Mouse (Mus musculus): ENCODE data around the gene Inpp1. TPM values are rescaled to one million over a fixed set of nuclear protein-coding genes. Genes with fewer than 3 reads are reported as not detected.
A peak's percentile ranks its signal among the peaks of the same experiment; 100 is the strongest.

Inpp1 gene
- polyA plus RNA-seq, 1 experiment, result 6.8 TPM

DNA sequence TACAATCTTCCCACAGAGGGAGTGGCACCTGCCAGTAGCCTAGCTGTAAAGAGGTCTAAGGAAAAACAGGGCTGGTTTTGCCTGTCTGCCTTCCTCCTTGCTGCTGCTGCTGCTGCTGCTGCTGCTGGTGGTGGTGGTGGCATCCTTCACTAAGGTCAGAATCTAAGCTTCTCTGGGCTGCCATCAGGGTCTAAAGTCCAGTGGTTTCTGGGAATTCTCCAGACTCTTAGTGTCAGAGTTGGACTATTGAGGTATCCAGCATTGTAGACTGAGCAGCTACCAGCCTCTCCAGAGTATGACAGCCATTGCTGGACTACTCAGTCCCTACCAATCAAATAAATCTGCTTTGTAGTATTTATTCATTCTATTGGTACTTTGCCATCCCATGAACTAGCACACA lies 24.8 kb downstream of the Inpp1 start:
- Histone ChIP-seq H3K4me3 (ENCODE audit: insufficient read depth, low read depth, low read length) (no peak overlapping the region), H3K36me3 (ENCODE audit: control insufficient read depth, insufficient read depth, low read length) (peaks cover 3% of the 10 kb centered on the region), H3K27me3 (replicated peaks; ENCODE audit: control insufficient read depth, insufficient read depth, low read length) (no peaks in the 10 kb centered on the region), H3K27ac (ENCODE audit: insufficient read depth, low read depth, low read length) (no peak overlapping the region), H3K4me1 (ENCODE audit: control insufficient read depth, insufficient read depth, low read length) (no peaks in the 10 kb centered on the region)
- DNase-seq, result peak; percentile 84
- no peak for TF ChIP-seq CTCF (conservative IDR thresholded peaks at IDR 0.05; ENCODE audit: insufficient read depth, insufficient read length, low read depth, low read length)

DNA sequence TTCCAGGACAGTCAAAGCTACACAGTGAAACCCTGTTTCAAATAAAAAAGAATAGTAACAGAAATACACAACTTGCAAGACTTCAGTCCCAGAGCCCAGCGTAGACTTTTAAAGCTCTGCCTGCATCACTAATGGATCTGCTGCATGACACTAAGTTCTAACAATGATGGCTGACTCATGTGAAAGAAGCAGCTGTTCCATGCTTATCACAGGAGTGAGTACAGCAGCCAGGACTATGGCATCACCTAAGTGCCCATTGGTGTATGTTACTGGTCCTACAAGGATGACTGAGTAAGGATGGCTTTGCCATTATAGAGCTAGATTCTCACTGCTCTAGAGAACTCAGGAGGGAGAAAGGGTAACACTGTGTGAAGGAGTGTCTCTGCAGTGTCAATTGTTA lies 30.2 kb downstream of the Inpp1 start:
- TF ChIP-seq CTCF (conservative IDR thresholded peaks at IDR 0.05; ENCODE audit: insufficient read depth, insufficient read length, low read depth, low read length), result no peak
- no peak for TF ChIP-seq POLR2A (IDR thresholded peaks at IDR 0.05; ENCODE audit: low read depth, low read length)
- Histone ChIP-seq H3K4me3 (ENCODE audit: insufficient read depth, low read depth, low read length) (no peak overlapping the region), H3K27me3 (replicated peaks; ENCODE audit: control insufficient read depth, insufficient read depth, low read length) (no peaks in the 10 kb centered on the region), H3K4me1 (ENCODE audit: control insufficient read depth, insufficient read depth, low read length) (no peaks in the 10 kb centered on the region), H3K36me3 (ENCODE audit: control insufficient read depth, insufficient read depth, low read length) (peaks cover 3% of the 10 kb centered on the region), H3K27ac (ENCODE audit: insufficient read depth, low read depth, low read length) (no peak overlapping the region)
- no peak for DNase-seq
- WGBS, result 96% methylated on average over 1 of the region's 1 CpGs

DNA sequence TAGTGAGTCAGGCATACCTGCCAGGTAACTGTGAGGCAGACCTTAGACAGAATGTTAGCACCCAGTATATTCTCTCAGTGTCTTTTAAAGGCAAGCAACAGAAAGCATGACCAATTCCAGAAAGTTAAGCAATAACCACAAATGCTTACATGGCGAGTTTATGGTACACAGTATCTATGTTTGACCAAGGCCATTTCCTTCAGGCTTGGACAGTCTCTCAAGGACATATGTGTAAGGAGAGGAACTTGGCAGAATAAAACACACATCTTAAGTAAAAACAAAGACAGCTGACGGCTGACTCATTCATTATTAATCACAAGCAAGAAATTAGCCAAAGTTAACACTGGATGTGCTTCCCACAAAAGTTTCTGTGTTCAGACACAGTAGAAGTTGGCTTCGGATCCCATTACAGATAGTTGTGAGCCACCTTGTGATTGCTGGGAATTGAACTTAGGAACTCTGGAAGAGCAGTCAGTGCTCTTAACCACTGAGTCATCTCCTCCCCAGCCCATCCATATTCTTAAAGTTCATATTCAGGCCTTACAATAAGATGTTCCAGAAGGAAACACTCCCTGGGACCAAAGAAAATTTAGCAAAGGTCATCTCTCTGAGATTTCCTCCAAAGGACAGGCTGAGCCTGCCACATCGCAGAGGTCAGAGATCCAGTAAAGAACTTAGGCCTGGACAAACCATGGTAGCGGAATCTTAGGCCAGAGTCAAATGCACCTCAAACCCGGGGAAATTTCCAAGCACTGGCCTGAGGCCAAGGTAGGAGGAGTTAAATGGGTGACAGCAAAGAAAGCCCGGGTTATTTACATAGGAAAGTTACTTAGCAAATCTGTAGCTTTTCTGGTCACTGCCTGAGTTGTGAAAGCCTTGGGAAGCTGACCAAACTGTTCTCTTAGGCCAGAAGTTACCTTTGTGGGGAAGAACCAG lies 52.0 kb downstream of the Inpp1 start:
- DNase-seq, result peak; percentile 21
- Histone ChIP-seq H3K4me1 (ENCODE audit: control insufficient read depth, insufficient read depth, low read length) (no peaks in the 10 kb centered on the region), H3K27ac (ENCODE audit: insufficient read depth, low read depth, low read length) (0 out of 2 replicates have a peak overlapping the region, but pooled peaks have one; percentile 50), H3K4me3 (ENCODE audit: insufficient read depth, low read depth, low read length) (no peak overlapping the region), H3K27me3 (replicated peaks; ENCODE audit: control insufficient read depth, insufficient read depth, low read length) (no peaks in the 10 kb centered on the region), H3K36me3 (ENCODE audit: control insufficient read depth, insufficient read depth, low read length) (no peaks in the 10 kb centered on the region)
- TF ChIP-seq CTCF (conservative IDR thresholded peaks at IDR 0.05; ENCODE audit: insufficient read depth, insufficient read length, low read depth, low read length), result no peak
- TF ChIP-seq POLR2A (IDR thresholded peaks at IDR 0.05; ENCODE audit: low read depth, low read length), result no peak
- WGBS, result 51% methylated on average over 7 of the region's 7 CpGs

DNA sequence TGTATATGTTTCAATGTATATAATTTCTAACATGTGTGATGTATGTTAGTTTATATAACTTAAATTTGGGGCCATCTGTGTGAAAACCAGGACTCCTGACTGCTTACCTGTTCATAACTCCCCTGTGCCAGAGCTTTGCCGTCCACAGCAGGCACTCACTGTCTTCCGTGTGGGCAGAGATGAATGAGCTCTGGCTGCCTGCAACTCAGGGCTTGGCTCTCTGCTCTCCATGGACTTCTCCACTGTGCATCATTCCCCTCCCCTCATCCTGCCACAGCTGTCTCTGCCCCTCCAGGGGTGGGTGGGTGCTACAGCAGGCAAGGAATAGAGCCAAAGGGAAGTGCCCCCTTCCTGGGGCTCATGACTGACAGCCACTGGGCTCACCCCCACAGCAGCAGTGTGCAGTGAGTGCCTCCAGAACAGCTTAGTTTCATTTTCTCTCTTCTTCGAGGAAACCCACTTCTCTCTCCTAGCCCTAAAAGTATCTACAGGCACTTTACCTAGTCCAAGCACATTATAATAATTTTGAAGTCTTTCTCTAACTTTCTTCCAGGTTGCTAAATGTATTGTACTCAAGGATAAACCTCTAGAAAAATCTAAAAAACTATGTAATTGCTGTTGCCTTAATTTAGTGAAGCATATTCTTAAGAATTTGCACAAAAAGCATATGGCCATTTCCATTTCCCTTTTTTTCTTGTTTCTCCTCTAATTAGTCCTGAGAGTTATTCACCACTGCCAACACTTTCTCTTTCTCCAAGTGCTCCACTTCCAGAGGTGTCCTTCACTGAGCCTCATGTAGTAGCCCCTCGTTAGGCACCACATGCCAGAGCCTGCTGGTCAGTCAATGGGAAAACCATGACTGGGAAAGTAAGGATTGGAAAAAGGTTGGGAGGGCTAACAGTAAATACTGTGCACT lies 53.3 kb downstream of the Inpp1 start:
- DNase-seq, result no peak
- no peak for TF ChIP-seq POLR2A (IDR thresholded peaks at IDR 0.05; ENCODE audit: low read depth, low read length)
- no peak for TF ChIP-seq CTCF (conservative IDR thresholded peaks at IDR 0.05; ENCODE audit: insufficient read depth, insufficient read length, low read depth, low read length)
- H3K27me3 ChIP-seq (replicated peaks; ENCODE audit: control insufficient read depth, insufficient read depth, low read length), result no peaks in the 10 kb centered on the region

DNA sequence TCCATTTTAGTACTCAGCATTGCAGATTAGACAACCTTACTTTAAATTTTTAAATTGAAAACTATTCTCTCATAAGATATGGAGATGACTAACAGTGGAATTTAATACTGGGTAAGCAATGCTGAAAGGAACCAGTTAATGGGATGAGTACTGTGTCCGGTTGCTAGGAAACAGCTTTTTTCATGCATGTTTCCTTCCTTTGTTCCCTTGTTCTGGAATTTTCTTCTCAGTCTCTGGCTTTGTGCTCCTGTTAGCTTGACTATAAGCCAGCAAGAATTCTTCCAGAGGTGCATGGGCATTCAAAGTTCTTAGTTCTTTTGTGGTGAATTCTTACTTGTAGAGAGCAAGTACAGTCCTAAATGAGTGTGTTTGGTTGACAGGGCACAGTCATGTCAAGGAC lies 59.3 kb downstream of the Inpp1 start:
- DNase-seq, result no peak
- Histone ChIP-seq H3K36me3 (ENCODE audit: control insufficient read depth, insufficient read depth, low read length) (no peaks in the 10 kb centered on the region), H3K27me3 (replicated peaks; ENCODE audit: control insufficient read depth, insufficient read depth, low read length) (no peaks in the 10 kb centered on the region), H3K4me1 (ENCODE audit: control insufficient read depth, insufficient read depth, low read length) (no peaks in the 10 kb centered on the region), H3K27ac (ENCODE audit: insufficient read depth, low read depth, low read length) (no peak overlapping the region), H3K4me3 (ENCODE audit: insufficient read depth, low read depth, low read length) (no peak overlapping the region)
- 72% methylated on average over 1 of the region's 1 CpGs for WGBS
- TF ChIP-seq CTCF (conservative IDR thresholded peaks at IDR 0.05; ENCODE audit: insufficient read depth, insufficient read length, low read depth, low read length), result no peak
- no peak for TF ChIP-seq POLR2A (IDR thresholded peaks at IDR 0.05; ENCODE audit: low read depth, low read length)

More for the DNA sequence above, 53.3 kb downstream of the Inpp1 start:
- H3K27ac ChIP-seq (ENCODE audit: insufficient read depth, low read depth, low read length), result no peak overlapping the region
- 64% methylated on average over 4 of the region's 4 CpGs for WGBS
- no peaks in the 10 kb centered on the region for H3K4me1 ChIP-seq (ENCODE audit: control insufficient read depth, insufficient read depth, low read length)
- no peak overlapping the region for H3K4me3 ChIP-seq (ENCODE audit: insufficient read depth, low read depth, low read length)
- H3K36me3 ChIP-seq (ENCODE audit: control insufficient read depth, insufficient read depth, low read length), result no peaks in the 10 kb centered on the region

DNA sequence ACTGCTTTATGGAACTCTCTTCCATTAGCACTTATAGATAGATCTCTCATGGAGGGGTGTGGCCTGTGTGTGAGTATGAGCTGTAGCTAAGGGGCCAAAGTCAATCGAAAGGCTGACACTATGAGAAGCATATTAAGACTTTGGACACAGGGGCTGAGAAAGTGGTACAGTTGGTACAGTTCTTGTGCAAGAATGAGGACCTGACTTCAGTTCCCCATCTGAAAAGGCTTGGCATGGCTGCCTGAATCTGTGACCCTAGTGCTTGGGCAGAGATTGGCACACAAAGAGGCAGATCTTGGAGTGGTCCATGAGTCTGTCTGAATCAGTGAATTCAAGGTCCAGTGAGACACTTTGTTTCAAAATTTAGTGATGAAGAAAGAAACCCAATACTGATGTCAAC lies 63.2 kb downstream of the Inpp1 start:
- no peaks in the 10 kb centered on the region for H3K4me1 ChIP-seq (ENCODE audit: control insufficient read depth, insufficient read depth, low read length)
- H3K27me3 ChIP-seq (replicated peaks; ENCODE audit: control insufficient read depth, insufficient read depth, low read length), result no peaks in the 10 kb centered on the region
- H3K27ac ChIP-seq (ENCODE audit: insufficient read depth, low read depth, low read length), result no peak overlapping the region
- H3K4me3 ChIP-seq (ENCODE audit: insufficient read depth, low read depth, low read length), result no peak overlapping the region
- no peak for DNase-seq
- WGBS, result 90% methylated on average over 1 of the region's 1 CpGs
- H3K36me3 ChIP-seq (ENCODE audit: control insufficient read depth, insufficient read depth, low read length), result no peaks in the 10 kb centered on the region
- no peak for TF ChIP-seq POLR2A (IDR thresholded peaks at IDR 0.05; ENCODE audit: low read depth, low read length)
- no peak for TF ChIP-seq CTCF (conservative IDR thresholded peaks at IDR 0.05; ENCODE audit: insufficient read depth, insufficient read length, low read depth, low read length)

DNA sequence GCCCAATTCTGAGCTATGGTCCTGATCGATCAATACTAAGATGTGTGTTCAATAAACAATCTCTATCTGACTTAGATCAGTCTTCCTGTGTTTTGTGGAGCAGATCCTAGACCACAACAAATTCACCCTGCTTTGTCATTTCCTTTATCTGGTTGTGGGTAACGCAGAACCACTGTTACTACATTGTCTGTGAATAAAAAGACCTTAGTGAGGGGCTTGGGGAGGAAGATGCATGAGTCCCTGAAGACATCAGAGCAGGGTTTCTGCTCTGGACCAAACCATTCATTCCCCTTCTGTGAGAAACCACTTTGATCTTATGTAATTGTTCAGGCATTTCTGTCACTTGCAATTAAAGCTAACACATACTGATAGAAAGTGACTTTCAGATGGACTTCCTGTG lies 63.7 kb downstream of the Inpp1 start:
- DNase-seq, result no peak
- H3K36me3 ChIP-seq (ENCODE audit: control insufficient read depth, insufficient read depth, low read length), result no peaks in the 10 kb centered on the region
- no peaks in the 10 kb centered on the region for H3K4me1 ChIP-seq (ENCODE audit: control insufficient read depth, insufficient read depth, low read length)
- no peak overlapping the region for H3K4me3 ChIP-seq (ENCODE audit: insufficient read depth, low read depth, low read length)
- TF ChIP-seq CTCF (conservative IDR thresholded peaks at IDR 0.05; ENCODE audit: insufficient read depth, insufficient read length, low read depth, low read length) (no peak), POLR2A (IDR thresholded peaks at IDR 0.05; ENCODE audit: low read depth, low read length) (no peak)
- no peak overlapping the region for H3K27ac ChIP-seq (ENCODE audit: insufficient read depth, low read depth, low read length)
- no peaks in the 10 kb centered on the region for H3K27me3 ChIP-seq (replicated peaks; ENCODE audit: control insufficient read depth, insufficient read depth, low read length)
- WGBS, result 88% methylated on average over 2 of the region's 2 CpGs
